Mouse (Mus musculus) urinary bladder, adult 2 months (tissue): Measurements from ENCODE around the gene Podn. TPM values are rescaled to one million over a fixed set of nuclear protein-coding genes. Genes with fewer than 3 reads are reported as not detected.

ENCODE experiments used
- DNase-seq: peaks from one replicate; pipeline ENCODE4 v3.0.0; 2022; ENCODE audit warnings: low spot score
- polyA plus RNA-seq: library from polyadenylated mRNA; depleted of rRNA; stranded (reverse); fragments of >200 nt; gene quantifications from 2 replicates; pipeline ENCODE4 v1.2.3, GENCODE M21; 2012

The Podn gene
- polyA plus RNA-seq, 1 experiment, result 93.0 TPM

- DNase-seq, result no peak
Observed at GRCm38 (mm10) chr4:108005328-108005727, 90.9 kb downstream of the Podn start.

- DNase-seq, result no peak
Observed at GRCm38 (mm10) chr4:107999380-107999779, 96.9 kb downstream of the Podn start.

- no peak for DNase-seq
Observed at GRCm38 (mm10) chr4:107998641-107999332, 97.5 kb downstream of the Podn start.

- no peak for DNase-seq
Observed at GRCm38 (mm10) chr4:107996418-107996986, 99.7 kb downstream of the Podn start.

GRCm38 (mm10) chr4:107995727-107996126 lies 100.5 kb downstream of the Podn start:
- no peak for DNase-seq

GRCm38 (mm10) chr4:107995011-107995410 lies 101.2 kb downstream of the Podn start:
- no peak for DNase-seq

- no peak for DNase-seq
Observed at GRCm38 (mm10) chr4:107991879-107992278, 104.4 kb downstream of the Podn start.

- DNase-seq, result no peak
Observed at GRCm38 (mm10) chr4:107990818-107991217, 105.4 kb downstream of the Podn start.

- no peak for DNase-seq
Observed at GRCm38 (mm10) chr4:107988931-107989330, 107.3 kb downstream of the Podn start.

GRCm38 (mm10) chr4:107986386-107987168 lies 109.7 kb downstream of the Podn start:
- no peak for DNase-seq

GRCm38 (mm10) chr4:107985812-107986211 lies 110.4 kb downstream of the Podn start:
- no peak for DNase-seq

GRCm38 (mm10) chr4:107984282-107984981 lies 111.8 kb downstream of the Podn start:
- no peak for DNase-seq

GRCm38 (mm10) chr4:107983717-107984116 lies 112.5 kb downstream of the Podn start:
- DNase-seq, result no peak

GRCm38 (mm10) chr4:107980002-107980600 lies 116.1 kb downstream of the Podn start:
- no peak for DNase-seq

- DNase-seq, result no peak
Observed at GRCm38 (mm10) chr4:107979530-107979929, 116.7 kb downstream of the Podn start.

GRCm38 (mm10) chr4:107977593-107977992 lies 118.7 kb downstream of the Podn start:
- no peak for DNase-seq

GRCm38 (mm10) chr4:107975004-107975403 lies 121.2 kb downstream of the Podn start:
- DNase-seq, result no peak

GRCm38 (mm10) chr4:107974527-107974926 lies 121.7 kb downstream of the Podn start:
- DNase-seq, result no peak

GRCm38 (mm10) chr4:107971162-107971561 lies 125.1 kb downstream of the Podn start:
- no peak for DNase-seq

- DNase-seq, result no peak
Observed at GRCm38 (mm10) chr4:107969781-107970180, 126.5 kb downstream of the Podn start.

GRCm38 (mm10) chr4:107967966-107968682 lies 128.1 kb downstream of the Podn start, which contains the start of gene Slc1a7:
Gene Slc1a7 (plus strand): TSS chr4:107968332.
- DNase-seq, result no peak
